Mouse (Mus musculus) stomach, embryonic 16.5 days (tissue): ENCODE measurements around the gene Clstn3. TPM values are rescaled to one million over a fixed set of nuclear protein-coding genes. Genes with fewer than 3 reads are reported as not detected.
"Not testable (repeated sequence)": the region's sequence is repeated elsewhere in the genome, so short reads cannot be mapped to it uniquely, and the experiment has no call there.

Experiments
- ATAC-seq: fragments of 200-750 bp; cut with Nextera tagmentation; 2 replicates; pipeline ENCODE4 v1.8.0; 2017; ENCODE audit warnings: moderate number of reproducible peaks, moderate TSS enrichment; ENCODE audit not compliant: insufficient read depth, low FRiP score
- H3K27ac ChIP-seq: fragments of 300-500 bp; sonication (generic); 2 replicates; pipeline ENCODE4 v1.5.1; 2014; ENCODE audit warnings: low read length
- H3K27me3 ChIP-seq: fragments of 300-500 bp; sonication (generic); 2 replicates; pipeline ENCODE4 v1.6.1; 2014; ENCODE audit warnings: low read length, control low read depth, mixed read lengths; ENCODE audit not compliant: control insufficient read depth, insufficient read depth
- H3K36me3 ChIP-seq: fragments of 300-500 bp; sonication (generic); 2 replicates; pipeline ENCODE4 v1.6.1; 2014; ENCODE audit warnings: low read length; ENCODE audit not compliant: control insufficient read depth, insufficient read depth
- H3K4me1 ChIP-seq: fragments of 300-500 bp; sonication (generic); 2 replicates; pipeline ENCODE4 v1.6.1; 2014; ENCODE audit warnings: low read length, control low read depth, mixed read lengths; ENCODE audit not compliant: control insufficient read depth, insufficient read depth
- H3K4me2 ChIP-seq: fragments of 300-500 bp; sonication (generic); 2 replicates; pipeline ENCODE4 v1.6.1; 2014; ENCODE audit warnings: low read depth, low read length, mixed read lengths
- H3K4me3 ChIP-seq: fragments of 300-500 bp; sonication (generic); replicated peaks from 2 replicates; pipeline ENCODE4 v1.5.1; 2014; ENCODE audit warnings: mild to moderate bottlenecking, low read length
- H3K9ac ChIP-seq: fragments of 300-500 bp; sonication (generic); 2 replicates; pipeline ENCODE4 v1.6.1; 2014; ENCODE audit warnings: low read length
- H3K9me3 ChIP-seq: fragments of 300-500 bp; sonication (generic); replicated peaks from 2 replicates; pipeline ENCODE4 v1.6.1; 2016; ENCODE audit warnings: low read length, control low read depth; ENCODE audit not compliant: control insufficient read depth
- WGBS: fragments of 180-500 bp; shearing (Covaris S2); extraction: QIAGEN DNeasy Blood & Tissue Kit; methylation state at CpG from one replicate; pipeline ENCODE4 v1.1.7; 2014; 5-methylcytosine and 5-hydroxymethylcytosine counted together
- polyA plus RNA-seq: library from polyadenylated mRNA; unstranded; fragments of >200 nt; fragmentation: Nextera tagmentation; extraction: Ambion mirVana; gene quantifications from 2 replicates; pipeline ENCODE4 v1.2.1, GENCODE M21; 2015

The Clstn3 gene
- polyA plus RNA-seq, 1 experiment from 2014 or later: 5.9 TPM

DNA sequence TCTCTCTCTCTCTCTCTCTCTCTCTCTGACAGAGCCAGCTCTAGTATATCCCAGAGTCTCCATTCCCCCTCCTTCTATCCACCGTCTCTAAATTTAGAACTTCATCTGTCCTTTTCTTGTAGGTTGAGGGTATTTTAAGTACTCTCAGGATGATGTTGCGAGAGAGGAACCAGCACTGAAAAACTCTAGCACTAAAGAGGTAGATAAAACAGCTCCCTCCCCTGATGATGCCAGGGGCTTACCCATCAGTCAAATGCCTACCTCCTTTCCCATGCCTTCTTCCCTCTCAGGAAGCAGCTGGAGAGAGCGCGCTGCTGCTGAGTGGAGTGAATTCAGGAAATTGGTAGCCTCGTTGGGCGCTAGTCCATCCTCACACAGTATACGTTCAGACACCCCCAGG lies 37.3 kb downstream of the Clstn3 start:
- Histone ChIP-seq H3K27me3 (no peaks in the 10 kb centered on the region), H3K4me1 (no peaks in the 10 kb centered on the region), H3K4me3 (no peak overlapping the region), H3K4me2 (no peak overlapping the region), H3K9me3 (no peaks in the 10 kb centered on the region), H3K9ac (no peak overlapping the region), H3K27ac (no peak overlapping the region), H3K36me3 (no peaks in the 10 kb centered on the region)
- ATAC-seq: no peak
- 69% methylated on average over 7 of the region's 7 CpGs for WGBS

DNA sequence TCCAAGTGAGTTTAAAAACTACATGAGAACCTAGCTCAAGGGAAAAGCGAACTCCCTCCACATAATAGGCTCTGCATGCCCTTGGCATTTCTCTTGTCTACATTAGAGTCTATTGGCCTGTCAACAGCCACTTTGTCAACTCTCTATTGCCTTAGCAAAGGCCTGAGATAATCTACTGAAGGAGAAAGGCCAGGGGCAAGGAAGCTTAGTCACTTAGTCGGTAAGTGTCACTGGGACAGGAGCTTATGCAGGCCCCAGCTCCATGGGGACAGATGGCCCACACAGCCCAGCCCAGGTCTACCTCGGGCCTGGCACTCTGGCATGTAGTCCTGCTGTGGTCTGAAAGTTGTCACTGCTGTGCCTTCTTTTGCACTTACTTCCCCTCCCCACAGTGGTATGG lies 38.0 kb downstream of the Clstn3 start:
- H3K27me3 ChIP-seq: no peaks in the 10 kb centered on the region
- 58% methylated on average over 3 of the region's 3 CpGs for WGBS
- H3K4me1 ChIP-seq: no peaks in the 10 kb centered on the region
- H3K9me3 ChIP-seq: no peaks in the 10 kb centered on the region
- ATAC-seq: no peak
- H3K4me3 ChIP-seq: no peak overlapping the region
- no peak overlapping the region for H3K9ac ChIP-seq
- no peak overlapping the region for H3K4me2 ChIP-seq
- no peaks in the 10 kb centered on the region for H3K36me3 ChIP-seq
- no peak overlapping the region for H3K27ac ChIP-seq

DNA sequence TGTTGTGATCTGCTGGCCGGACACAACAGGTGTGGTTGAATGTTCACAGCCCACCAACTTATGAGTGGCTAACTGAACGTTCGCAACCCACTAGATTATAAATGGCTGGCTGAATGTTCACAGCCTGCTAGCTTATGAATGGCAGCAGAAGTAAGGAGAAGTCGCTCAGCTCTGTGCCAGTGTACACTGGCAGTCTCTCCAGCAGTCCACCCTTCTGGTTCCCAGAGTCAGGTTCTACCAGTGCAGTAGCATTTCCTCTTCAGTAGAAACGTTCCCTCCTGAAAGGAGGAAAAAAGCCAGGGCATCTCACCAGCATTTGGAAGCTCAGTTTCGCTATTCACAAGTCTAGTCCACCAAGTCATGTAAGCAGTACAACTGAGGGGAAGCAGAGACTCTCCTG lies 39.1 kb downstream of the Clstn3 start:
- no peak for ATAC-seq

DNA sequence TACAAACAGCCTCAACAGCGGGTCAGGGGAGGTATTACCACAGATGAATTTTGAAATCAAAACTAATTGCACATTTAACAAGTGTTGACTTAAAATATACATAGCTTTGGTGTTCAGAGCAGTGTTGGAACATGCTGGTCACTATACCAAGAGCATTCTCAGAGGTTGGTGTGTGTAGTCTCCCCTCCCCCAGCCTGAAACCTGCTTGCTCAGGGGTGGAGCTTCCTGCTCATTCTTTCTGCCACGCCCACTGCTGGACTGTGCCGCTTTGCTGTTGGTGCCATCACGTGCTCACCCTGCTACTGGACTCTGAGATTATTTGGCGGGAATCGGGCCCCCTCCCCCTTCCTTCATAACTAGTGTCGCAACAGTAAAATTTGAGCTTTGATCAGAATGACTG lies 39.6 kb downstream of the Clstn3 start:
- not testable (repeated sequence) for H3K4me1 ChIP-seq, H3K27me3 ChIP-seq, H3K27ac ChIP-seq, H3K4me2 ChIP-seq, H3K9me3 ChIP-seq, H3K36me3 ChIP-seq, H3K4me3 ChIP-seq, H3K9ac ChIP-seq
- WGBS: 48% methylated on average over 7 of the region's 7 CpGs
- peak; percentile 34; the same call in 1 of the 2 replicates for ATAC-seq

More for the DNA sequence above, 39.1 kb downstream of the Clstn3 start:
- Histone ChIP-seq H3K9ac (no peak overlapping the region), H3K27me3 (no peaks in the 10 kb centered on the region), H3K9me3 (no peaks in the 10 kb centered on the region), H3K36me3 (no peaks in the 10 kb centered on the region), H3K4me3 (no peak overlapping the region), H3K4me2 (no peak overlapping the region), H3K27ac (no peak overlapping the region), H3K4me1 (no peaks in the 10 kb centered on the region)
- 62% methylated on average over 6 of the region's 6 CpGs for whole genome bisulfite sequencing

DNA sequence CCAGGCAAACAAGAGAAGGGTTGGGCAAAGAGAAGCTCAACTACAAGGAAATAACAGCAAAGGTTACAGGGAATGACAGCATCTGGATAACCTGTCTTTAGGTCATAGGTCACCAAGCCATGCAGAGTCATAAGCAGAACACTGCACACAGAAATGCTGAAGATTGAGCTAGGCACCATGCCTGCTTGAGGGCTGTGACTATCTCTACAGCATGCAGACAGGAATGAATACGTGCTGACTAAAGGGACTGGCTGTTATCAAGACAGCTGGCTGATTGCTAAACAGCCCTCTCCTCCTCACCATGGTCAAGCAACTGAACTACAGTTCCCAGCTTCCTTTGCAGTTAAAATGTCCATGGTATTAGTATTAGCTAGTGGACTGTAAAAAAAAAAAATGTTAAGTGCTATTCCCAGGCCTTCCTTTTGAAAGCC lies 40.5 kb downstream of the Clstn3 start:
- no peak for ATAC-seq

DNA sequence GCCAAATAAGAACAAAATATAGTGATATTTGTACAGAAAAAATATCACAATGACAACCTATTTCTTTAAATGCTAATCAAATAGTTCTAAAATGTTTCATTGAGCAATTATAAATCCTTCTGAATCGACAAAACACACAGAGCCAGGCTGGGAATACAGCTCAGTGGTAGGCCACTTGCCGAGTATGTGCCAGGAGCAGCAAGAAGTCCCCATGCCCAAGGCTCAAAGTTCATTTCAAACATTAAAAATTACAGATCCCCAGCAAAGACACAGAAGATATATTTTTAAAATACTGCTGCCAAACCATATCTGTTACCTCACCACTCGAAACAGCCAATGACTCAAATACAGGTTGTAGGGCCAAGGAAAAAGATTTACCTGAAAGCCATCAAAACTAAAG lies 45.9 kb downstream of the Clstn3 start:
- WGBS: 87% methylated on average over 3 of the region's 3 CpGs
- no peaks in the 10 kb centered on the region for H3K36me3 ChIP-seq
- H3K9me3 ChIP-seq: no peaks in the 10 kb centered on the region
- no peak overlapping the region for H3K9ac ChIP-seq
- no peak overlapping the region for H3K4me2 ChIP-seq
- H3K27ac ChIP-seq: no peak overlapping the region
- no peak for ATAC-seq
- H3K4me3 ChIP-seq: no peak overlapping the region
- H3K4me1 ChIP-seq: peaks cover 10% of the 10 kb centered on the region
- no peaks in the 10 kb centered on the region for H3K27me3 ChIP-seq

More for the DNA sequence above, 40.5 kb downstream of the Clstn3 start:
- H3K4me2 ChIP-seq: no peak overlapping the region
- H3K27me3 ChIP-seq: no peaks in the 10 kb centered on the region
- no peaks in the 10 kb centered on the region for H3K36me3 ChIP-seq
- H3K4me1 ChIP-seq: no peaks in the 10 kb centered on the region
- H3K4me3 ChIP-seq: no peak overlapping the region
- H3K9me3 ChIP-seq: no peaks in the 10 kb centered on the region
- H3K9ac ChIP-seq: no peak overlapping the region
- H3K27ac ChIP-seq: no peak overlapping the region
- 21% methylated on average over 1 of the region's 1 CpGs for WGBS

DNA sequence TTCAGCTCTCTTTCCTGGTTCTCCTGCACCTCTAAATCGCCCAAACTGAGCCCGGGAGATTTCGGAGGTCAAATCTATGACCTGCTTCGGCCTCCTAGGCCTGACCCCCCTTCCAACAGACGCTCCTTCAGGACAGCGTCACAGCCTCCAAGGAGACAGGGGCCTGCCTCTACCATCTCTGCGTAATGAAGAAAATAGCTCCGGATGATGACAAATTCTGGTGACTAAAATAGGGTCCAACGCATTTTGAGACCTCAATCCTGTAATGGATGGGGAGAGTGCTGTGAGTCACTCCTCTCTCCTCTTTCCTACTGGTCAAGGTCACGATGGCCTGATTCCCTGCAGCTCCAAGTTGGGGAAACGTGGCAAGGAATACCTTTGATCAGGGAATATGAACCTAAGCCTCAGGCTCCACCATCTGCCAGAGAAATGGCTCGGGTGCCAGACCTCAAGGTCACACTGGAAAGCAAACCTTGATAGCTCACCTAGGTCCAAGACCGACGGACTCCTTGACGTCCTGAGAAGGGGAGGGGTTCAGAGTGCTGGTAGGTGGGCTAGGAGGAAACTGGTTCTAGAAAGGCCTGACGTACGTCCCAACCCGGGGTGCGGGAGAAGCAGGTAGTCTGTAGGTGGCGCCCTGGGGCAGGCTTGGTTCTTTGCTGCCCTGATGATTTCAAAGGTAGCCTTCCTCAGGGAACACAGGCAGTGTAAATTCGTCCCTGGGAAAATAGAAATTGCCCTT lies 49.1 kb downstream of the Clstn3 start:
- peak overlapping the region; percentile 92 for H3K4me3 ChIP-seq
- no peaks in the 10 kb centered on the region for H3K9me3 ChIP-seq
- H3K4me2 ChIP-seq: peak overlapping the region; percentile 86
- H3K4me1 ChIP-seq: peaks cover 10% of the 10 kb centered on the region
- H3K27ac ChIP-seq: peak overlapping the region; percentile 90
- peak overlapping the region; percentile 77 for H3K9ac ChIP-seq
- ATAC-seq: peak; percentile 57
- H3K36me3 ChIP-seq: no peaks in the 10 kb centered on the region
- whole genome bisulfite sequencing: 5% methylated on average over 21 of the region's 21 CpGs
- no peaks in the 10 kb centered on the region for H3K27me3 ChIP-seq

DNA sequence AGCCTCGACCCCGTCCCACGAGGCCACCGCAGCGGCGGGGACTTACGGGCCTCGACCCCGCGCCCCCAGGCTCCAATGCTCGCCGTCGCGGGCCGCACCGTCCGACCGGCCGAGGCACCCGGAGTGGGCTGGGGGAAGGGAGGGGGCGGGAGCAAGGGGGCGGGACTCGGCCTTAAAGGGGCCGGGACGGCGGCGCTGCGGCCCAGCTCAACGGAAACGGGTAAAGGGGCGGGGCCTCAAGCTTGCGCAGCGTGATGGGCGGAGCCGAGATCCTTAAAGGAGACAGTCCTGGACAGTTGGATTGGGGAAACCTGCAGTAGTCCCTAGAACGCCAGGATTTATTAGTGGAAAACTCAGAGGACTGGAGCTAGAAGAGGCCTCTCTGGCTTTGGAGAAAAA lies 49.7 kb downstream of the Clstn3 start, which contains the start of gene Pex5:
Gene Pex5 (minus strand): TSS at position 141 of the 399 bp plus-strand sequence.
- Histone ChIP-seq H3K36me3 (no peaks in the 10 kb centered on the region), H3K4me3 (peak within 1 kb of the TSS; percentile 92), H3K4me2 (peak within 1 kb of the TSS; percentile 86), H3K27me3 (no peaks in the 10 kb centered on the region), H3K4me1 (peaks cover 10% of the 10 kb centered on the region), H3K27ac (peak within 1 kb of the TSS; percentile 90), H3K9me3 (no peaks in the 10 kb centered on the region), H3K9ac (peak within 1 kb of the TSS; percentile 94)
- 1% methylated on average over 36 of the region's 36 CpGs for WGBS
- ATAC-seq: peak; percentile 96

DNA sequence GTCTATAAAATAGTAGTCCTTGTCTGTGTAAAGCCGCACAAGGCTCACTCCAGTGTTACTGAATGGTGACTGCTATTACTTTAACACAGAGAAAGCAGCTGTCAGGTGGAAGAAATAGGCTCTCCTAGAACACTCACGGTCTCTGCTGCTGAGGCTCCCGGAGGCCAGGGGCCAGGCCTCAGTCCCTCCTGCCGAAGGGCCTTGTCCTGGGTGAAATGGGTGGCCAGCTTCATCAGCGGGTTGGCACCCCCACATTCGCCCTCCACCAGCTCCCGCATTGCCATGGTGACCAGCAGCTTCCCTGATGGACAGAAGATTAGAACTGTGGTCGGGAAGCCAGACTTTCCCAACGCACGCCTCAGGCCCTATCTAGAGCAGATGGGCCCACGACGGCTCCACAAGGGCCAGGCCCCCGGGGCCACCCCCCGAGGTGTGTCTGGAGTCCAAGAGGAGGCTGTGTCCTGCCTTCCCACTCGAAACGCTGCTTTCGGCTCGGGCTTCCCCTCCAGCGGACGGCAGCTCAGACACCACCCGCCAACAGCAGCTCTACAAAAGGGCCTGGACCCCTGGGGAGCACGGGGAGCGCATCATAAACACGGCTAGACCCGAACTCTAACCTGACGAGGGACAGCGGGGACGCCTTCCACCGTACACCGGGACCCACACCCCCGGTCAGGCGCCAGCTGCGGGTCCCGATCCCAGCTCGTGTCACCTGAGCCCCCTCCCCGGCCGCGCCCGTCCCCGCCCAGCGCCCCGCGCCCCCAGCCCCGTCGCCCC lies 50.3 kb downstream of the Clstn3 start:
- peak overlapping the region; percentile 86 for H3K4me2 ChIP-seq
- WGBS: 2% methylated on average over 45 of the region's 45 CpGs
- H3K9ac ChIP-seq: peak overlapping the region; percentile 94
- no peaks in the 10 kb centered on the region for H3K9me3 ChIP-seq
- 0 out of 2 replicates have a peak, but pooled peaks cover 2% of the 10 kb centered on the region for H3K36me3 ChIP-seq
- peak overlapping the region; percentile 92 for H3K4me3 ChIP-seq
- peak; percentile 5 for ATAC-seq
- H3K4me1 ChIP-seq: peaks cover 10% of the 10 kb centered on the region
- H3K27ac ChIP-seq: peak overlapping the region; percentile 72
- no peaks in the 10 kb centered on the region for H3K27me3 ChIP-seq
